Mouse (Mus musculus) embryo, embryonic 11 days (tissue): ENCODE data around the gene Xrcc4.

Source experiments
- DNase-seq: peaks from one replicate; pipeline ENCODE4 v3.0.0-alpha.2; 2015

Xrcc4 gene

DNA sequence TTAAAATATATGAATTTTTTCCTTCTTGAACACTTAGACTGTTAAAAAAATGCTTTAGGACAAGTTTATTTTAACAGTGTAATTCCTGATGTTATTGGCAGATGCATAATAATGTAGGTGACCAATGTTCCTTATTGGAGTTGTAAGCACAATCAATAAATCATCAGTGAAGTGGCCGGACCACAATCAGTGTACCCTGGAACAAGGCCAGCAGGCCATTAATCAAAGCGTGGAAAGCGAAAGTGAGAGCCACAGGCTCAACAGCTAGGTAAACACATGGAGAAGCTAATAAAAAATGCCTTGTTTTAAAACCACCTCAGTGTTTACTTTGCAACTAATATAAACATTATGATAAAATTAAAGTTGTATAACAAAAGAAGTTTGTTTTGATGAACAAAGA is 159.9 kb downstream of the Xrcc4 start:
- peak; percentile 63 for DNase-seq

DNA sequence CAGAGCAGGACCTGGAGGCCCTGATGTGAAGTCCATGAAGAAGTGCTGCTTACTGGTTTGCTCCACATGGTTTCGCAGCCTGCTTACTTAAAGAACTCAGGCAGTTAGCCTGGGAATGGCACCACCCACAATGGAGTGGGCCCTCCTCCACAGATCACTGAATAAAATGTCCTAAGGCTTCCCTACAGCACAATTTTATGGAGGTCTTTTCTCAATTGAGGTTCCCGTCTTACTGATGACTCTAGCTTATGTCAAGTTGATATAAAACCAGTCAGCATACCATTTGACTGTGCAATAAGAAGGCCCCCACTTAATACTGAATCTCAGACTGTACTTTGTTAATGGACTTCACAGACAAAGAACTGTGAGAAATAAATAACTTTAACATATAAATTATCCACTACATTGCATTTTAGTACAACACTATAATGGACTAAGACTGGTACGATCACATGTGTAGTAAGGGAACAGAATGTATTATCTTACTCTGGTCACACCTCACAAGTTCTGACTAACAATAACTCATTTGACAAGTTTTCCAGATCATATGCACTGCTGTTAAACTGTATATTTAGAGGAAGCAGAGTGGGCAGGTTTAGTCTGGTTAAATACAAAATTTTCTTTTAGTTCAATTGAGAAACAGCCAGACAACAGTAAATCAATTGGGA is 170.5 kb downstream of the Xrcc4 start:
- no peak for DNase-seq

DNA sequence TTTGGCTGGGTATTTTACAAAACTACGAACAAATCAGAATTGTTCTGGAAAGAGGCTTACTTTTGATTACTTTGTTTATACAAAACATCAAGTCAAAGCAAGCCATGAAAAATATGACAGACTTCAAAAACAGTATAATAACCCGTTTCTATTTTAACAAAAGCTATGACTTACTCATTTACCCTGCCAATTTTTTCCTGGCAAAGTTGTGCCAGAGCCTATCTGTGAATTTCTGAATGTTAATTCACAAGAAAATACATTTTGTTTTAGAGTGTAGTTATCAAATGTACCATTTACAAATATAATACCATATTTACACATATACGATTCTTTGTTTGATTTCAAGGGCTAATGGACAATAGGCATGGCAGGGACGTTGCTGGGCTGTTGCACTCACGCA is 175.1 kb downstream of the Xrcc4 start:
- no peak for DNase-seq

DNA sequence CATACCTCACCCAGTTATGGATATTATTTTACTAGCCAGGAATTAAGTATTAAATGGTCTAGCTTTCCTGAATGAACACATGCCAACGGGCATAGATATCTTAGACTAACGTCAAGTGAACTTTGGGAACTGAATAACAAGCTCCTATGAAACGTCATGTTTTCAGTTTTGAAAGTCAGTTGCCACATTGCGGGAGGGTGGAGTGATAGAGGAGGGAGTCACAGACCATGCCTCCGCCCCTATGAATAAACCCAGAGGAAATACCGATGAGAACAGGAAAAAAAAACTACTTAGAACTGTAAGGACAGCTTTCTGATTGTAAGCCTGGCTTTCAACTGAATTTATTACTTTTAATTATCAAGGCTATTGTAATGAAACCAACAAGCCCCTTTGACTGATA is 175.5 kb downstream of the Xrcc4 start:
- no peak for DNase-seq

DNA sequence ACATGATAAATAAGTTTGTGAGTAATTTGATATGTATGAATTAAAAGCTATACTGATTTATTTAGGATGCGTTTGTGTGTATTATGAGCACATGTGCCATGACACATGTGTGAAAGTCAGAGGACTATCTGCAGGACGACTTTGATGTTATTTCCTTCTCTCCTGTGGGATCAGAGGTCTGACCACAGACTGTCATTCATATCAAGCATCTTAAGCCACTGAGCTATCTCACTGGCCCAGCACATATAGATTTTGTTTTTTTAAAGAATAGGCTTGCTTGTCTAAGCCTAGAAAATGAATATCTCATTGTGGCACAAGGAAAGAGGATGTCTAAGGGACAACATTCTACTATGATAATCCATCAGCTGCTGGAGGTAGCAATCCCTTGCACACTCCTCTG is 183.3 kb downstream of the Xrcc4 start:
- no peak for DNase-seq

DNA sequence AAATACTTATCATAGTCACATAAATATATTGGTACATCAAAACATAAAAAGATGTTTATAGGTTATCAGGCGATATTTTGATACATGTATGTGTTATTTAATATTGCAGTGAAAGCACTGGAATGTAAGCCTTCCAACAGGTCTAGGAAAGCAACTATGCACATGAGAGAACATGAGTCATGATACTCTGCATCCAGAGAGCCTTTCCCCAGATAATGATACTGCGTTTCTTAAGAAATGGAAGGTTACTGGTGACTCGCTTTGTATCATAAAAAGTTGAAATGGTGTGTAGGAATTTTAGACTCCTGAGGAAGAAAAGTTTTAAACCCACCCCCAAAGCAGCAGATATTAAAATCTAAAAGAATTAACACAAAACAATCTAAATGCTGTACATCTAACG is 190.3 kb downstream of the Xrcc4 start:
- no peak for DNase-seq

DNA sequence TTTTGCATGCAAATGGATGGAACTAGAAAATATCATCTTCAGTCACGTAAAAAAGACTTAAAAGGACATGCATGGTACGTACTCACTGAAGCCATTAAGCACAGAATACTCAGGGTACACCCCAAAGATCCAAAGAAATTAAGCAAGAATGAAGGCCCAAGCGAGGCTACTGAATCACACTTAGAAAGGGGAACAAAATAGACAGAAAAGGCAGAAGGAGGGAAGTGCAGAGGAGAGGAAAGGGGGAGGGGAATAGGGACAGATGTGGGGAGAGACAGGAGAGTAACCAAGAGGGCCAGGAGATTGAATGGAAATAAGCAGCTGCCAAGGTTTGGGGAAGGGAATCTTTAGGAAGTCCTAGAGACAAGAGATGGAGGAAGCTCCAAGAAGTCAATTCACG is 197.3 kb downstream of the Xrcc4 start:
- DNase-seq = no peak

DNA sequence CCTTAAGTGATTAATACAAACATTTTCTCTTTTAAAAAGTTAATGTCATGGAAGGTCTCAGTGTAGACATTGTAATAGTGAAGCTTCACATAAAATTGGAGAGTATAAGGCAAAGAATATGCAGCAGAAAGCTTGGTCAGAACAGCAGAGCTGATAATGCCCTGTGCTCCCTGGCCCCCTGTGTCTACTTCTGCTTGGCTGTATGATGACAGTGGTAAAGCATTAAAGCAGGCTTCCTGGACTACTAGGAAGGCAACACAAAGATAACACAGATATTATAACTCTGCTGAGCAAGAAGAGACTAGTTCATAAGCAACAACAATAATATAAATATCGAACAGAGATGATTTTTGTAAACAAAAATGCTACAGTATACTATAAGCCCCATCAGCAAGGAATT is 199.2 kb downstream of the Xrcc4 start:
- no peak for DNase-seq

DNA sequence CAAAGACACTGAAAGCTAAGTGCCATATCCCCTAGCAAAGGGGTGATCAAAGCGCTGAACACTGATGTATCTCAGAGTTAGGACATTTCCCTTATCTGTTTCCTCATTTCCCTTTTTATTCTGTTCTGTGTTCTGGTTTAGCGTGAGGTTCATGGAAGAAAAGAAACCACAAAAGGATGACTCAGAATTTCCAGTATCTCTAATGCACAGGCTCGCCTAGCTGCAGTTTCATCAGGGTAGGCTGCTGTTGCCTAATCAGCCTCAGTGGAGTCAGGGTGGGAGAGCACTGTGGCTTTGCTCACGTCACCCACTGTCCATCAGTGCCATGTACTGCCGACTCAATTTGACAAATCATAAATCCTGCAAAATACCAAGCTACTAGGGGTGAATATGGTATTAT is 200.3 kb downstream of the Xrcc4 start:
- DNase-seq = no peak

DNA sequence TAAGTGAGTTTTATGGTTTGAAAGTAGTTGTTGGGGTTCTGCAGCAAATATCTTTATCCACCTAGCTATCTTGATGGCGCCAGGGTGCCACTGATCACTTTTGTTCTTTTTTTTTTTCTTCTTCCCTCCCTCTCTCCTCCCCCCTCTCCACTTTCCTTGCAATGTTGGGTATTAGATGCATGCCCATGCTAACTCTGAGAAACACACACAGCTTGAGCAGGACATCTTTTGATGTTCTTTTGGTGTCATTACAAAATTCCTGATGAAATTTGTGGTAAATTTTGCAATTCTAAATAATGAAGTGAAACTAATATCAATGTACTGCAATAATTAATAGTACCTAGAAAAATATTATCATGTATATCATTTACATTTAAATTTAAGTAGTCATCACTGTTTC is 205.9 kb downstream of the Xrcc4 start:
- DNase-seq = no peak

DNA sequence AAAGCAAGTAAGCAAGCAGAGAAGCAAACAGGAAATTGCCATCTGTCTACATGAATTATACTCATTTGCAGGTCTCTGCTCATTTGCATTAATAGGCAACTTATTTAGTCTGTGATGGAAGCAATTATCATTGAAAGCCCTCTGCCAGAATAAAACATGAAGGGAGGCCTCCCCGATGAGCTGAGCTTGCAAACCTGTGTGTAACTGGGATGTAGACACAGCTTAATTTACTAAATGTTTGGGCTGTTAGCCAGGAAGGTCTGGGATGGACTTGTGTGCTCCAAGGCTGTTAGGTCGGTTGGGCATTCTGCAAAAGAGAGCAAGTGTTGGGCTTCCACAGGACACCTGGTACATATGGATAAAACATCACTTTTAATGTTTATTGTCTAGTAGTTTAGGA is 208.1 kb downstream of the Xrcc4 start:
- DNase-seq = peak; percentile 10

DNA sequence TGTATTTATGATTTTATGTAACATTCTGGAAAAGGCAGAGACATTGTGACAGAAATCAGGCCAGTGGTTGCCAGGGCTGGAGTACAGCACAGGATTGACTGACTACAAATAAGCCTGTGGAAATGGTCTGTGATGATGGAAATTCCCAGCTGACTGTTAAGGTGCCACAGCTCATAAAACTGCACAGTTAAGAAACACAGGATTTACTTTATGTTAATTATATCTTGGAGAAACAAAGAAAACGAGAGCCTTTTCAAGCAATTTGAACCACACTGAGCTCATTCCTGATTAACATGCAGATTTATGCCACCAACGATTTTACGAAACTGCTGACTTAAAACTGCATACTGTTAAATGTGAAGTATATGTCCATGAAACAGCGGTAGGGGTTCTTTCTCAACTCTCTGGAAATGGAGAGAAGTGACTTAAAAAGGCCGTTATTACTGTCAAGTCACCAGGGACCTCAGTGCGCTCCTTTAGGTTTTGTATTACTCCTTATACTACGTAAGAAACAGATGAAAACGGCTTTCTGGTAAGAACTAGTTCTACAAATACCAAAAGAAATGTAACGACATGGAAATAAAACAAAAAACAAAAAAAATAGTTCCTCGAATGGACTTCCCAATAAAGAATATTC is 210.5 kb downstream of the Xrcc4 start:
- no peak for DNase-seq

DNA sequence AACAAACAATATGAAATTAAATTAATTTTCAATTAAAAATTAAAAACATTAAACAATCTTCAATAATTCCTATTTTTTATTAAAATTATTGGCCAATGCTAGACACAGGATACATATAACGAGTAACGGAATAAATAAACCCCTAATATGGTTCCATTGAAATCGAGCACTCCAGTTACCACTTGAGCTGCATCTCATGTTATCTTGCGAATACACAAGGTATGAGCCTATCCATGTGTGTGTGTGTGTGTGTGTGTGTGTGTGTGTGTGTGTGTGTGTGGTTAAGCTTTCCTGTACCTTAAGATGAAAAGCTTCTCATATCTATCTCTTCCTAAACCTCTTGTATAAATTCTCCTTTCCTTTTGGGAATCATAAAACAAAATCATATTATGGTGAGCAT is 213.9 kb downstream of the Xrcc4 start:
- no peak for DNase-seq

DNA sequence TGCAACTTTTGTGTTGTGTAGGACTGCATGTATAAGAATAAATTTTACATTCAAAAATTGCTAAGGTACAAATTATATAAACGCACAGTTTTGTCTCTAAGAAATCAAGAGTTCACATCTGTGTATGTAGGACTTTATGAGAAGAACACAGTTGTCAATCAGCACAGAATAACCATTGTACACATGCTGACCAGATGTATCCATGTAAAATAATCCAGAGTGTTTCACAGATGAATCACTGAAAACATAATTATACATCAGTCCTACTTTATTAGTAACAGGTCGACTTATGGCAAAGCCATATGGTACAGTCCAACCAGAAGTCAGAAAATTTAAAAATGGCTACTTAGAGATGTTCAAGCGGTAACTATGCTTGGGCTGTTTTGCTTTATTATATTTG is 216.7 kb downstream of the Xrcc4 start:
- DNase-seq = peak; percentile 27

DNA sequence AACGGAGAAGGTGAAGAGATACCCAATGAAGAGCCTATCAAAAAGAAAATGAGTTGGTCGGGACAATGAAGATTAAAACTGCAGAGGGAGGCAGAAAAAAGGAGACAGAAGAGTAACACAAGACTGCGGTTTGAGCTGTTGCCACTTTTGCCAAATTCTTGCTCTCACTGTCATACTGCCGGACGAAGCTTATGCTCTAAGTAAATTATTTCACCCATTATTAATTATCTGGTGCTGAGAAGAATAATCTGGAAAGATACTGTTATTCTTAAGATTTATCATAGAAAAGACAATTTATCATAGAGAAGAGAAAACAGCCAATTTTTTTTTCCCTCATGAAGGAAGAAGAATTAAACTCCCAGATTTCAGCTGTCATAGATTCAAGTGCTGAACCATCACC is 235.3 kb downstream of the Xrcc4 start:
- DNase-seq = no peak

DNA sequence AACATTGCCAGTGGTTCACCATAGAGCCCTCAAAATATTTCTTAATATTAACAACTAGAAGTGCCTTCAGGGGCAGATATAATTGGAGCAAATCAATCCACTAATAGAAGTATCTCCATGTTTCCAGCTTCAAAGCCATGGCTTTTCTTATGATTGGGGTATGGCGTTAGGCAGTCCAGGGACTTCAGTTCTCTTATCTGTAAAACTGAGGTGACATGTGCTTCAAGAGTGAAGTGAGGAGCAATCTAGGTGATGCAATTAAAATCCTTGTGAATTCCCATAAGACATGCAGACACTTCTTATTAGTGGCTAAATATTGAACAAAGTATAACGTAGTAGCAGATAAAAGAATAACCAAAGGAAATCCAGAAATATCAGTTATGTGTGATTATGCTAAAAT is 238.7 kb downstream of the Xrcc4 start:
- no peak for DNase-seq

DNA sequence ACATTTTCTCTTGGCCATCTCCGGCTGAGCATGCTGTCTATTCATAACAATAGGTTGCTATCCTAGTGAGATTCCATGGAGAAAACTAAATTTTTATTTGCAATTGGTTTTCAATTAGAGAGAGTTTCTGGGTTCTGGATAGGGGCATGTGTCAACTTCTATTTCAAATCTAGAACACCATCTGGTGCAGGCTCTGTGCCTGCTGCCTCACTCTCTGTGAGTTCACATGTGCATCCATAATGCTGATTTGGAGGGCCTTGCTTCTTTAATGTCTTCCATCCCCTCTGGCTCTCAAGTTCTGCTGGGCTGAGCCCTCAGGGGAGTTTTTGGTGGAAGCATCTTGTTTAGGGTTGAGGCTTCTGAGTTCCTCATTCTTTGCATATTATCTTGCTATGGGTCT is 239.5 kb downstream of the Xrcc4 start:
- no peak for DNase-seq

DNA sequence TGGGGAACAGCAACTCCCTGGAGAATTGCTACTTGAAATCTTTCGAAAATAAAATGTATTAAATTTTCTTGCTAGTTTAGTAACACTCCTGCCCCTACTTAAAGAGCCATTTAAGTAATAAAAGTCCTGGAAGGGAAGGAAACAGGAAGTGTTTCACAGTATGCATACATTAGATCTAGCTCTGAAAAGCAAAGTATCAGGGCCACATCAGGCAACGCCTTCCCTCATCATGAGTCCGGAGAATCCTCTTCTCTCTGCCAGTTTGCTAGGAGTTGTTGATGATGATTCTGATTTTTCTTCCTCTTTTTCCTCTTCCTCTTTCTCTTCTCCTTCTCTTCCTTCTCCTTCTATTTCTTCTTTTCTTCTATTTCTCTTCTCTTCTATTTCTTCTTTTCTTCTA is 250.8 kb downstream of the Xrcc4 start:
- no peak for DNase-seq

DNA sequence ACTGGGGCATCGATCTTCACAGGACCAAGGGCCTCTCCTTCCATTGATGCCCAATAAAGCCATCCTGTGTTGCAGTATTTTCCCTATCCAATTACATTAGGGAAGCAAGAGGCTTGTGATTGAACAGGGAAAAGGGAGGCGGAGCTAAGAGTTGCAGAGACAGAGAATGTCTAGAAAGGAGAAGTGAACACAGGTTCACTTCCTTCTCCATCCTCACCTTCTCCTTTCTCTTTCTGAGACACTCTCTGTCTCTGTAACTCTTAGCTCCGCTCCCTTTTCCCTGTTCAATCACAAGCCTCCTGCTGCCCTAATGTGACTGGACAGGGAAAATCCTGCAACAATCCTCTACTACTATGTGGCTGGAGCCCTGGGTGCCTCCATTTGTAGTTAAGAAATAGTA is 254.9 kb downstream of the Xrcc4 start:
- DNase-seq = no peak

DNA sequence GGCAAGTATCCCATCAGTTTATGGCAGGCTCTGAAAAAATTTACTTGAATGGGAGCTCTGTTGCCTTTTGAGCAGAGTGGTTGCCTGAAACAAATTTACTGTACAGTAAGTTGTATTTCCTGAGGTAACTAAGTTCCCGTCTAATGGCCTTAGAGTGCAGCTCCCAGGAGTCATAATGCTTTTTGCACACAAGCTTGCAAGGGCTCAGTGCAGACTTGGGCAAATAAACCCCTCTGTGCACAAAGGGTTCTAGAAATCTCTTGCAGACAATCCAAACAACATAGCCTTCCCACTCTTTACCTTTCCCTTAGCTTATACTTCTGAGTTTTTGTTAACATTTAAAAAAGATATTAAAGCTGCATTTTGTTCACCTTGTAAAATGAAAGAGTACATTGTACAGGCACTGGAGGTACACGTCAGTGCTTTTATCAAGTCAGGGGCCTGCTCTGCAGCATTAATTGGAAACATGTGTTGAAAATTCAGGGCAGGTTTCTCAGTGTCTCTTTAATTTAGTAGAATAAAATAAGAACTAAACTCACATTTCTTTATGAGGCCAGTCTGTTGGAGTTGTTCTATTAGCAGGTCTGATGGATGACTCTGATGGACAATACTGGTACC is 256.2 kb downstream of the Xrcc4 start:
- peak; percentile 60 for DNase-seq

DNA sequence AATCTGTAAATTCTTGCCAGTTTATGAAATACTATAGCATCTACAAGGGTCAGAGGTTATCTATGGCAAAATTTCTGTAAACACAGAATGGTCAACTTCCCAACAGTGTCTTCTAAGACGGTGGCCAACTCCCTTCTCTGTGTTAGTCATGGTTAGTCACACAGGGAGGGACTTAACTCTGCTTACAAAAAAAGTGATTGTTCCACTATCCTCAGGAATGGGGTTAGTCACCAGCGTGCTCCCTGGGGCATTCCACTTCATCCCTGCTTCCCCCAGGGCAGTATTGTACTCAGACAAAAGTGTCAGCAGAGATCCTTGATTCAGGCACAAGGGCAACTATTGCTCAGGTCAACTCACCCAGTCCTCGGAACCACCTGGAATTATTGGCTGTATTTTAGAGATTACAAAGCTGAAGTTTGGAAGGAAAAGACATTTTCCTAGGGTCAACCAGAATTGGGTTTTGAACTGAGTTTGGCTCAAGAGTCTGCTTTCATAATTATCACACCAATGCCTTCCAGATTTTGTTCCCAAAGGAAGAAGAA is 260.9 kb downstream of the Xrcc4 start:
- no peak for DNase-seq

DNA sequence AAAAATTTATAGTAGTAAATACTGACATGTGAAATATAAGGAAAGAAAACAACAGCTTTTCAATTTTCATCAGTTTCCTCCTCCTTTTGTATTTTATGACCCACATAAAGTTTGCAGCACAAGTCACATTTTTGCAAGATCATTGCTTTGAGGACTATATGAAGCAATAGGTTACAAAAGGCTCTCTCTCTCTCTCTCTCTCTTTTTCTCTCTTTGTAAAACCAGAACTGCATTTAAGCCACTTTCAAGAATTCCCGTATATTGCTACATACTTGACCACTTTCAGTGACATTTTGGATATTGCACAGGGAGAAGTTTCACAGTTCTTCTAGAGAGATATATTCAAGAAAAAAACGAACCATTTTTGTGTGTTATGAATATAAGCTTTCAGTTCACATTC is 261.6 kb downstream of the Xrcc4 start:
- DNase-seq = no peak

DNA sequence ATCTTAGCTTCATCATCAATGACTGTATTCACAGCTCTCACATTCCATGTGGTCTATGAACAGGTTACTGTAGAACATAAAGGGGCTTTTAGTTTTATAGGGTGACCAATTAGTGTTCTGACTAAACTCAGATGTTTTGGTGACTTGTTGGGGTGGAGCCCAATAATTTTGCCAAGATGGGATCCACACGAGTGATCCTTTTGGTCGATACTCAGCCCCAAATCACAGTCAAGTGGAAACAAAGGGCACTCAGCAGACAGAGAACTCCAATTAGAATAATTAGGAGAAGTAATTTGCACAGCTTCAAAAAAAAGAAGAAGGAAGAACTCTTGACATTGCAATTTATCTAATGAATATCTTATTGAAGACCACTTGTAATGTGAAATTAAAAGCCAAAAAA is 274.9 kb downstream of the Xrcc4 start:
- DNase-seq = no peak

DNA sequence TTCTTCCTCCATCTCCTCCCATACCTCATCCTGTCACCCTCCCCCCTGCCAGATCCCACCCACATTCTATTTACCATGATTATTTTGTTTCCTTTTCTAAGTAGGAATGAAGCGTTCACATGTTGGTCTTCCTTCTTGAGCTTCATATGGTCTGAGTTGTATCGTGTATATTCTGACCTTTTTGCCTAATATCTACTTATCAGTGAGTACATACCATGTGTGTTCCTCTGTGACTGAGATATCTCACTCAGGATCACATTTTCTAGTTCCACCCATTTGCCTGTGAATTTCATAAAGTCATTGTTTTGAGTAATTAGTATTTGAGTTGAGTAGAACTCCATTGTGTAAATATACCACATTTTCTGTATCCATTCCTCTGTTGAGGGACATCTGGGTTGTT is 277.2 kb downstream of the Xrcc4 start:
- no peak for DNase-seq

DNA sequence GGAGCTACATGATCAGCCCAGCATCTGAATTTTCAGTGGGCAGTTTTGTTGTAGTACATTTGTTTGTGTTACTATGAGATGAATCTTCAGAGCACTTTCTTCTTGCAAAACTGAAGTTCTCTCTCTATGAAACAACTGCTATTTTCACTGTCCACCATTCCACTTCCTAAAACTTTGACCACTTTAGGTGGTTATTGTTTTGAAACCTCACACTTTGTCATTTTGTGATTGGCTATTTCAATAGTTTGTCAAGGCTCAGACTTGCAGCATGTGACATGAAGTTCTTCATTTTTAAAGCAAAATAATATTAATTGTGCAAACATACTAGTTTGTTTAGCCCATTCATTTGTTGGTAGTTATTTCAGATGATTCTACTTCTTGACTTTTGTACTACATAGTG is 280.4 kb downstream of the Xrcc4 start:
- DNase-seq = no peak
